Mouse (Mus musculus) kidney, postnatal 0 days (tissue): ENCODE measurements around the gene Trh. TPM values are rescaled to one million over a fixed set of nuclear protein-coding genes. Genes with fewer than 3 reads are reported as not detected.

Source experiments
- ATAC-seq: fragments of 200-750 bp; cut with Nextera tagmentation; replicated peaks from 2 replicates; pipeline ENCODE4 v1.8.0; 2017; ENCODE audit warnings: low read depth, moderate number of reproducible peaks, moderate TSS enrichment, moderate library complexity; ENCODE audit not compliant: low FRiP score
- DNase-seq: peaks from one replicate; pipeline ENCODE4 v3.0.0-alpha.2; 2016; ENCODE audit warnings: low spot score
- H3K27ac ChIP-seq: fragments of 300-500 bp; sonication (generic); 2 replicates; pipeline ENCODE4 v1.5.1; 2014; ENCODE audit warnings: mild to moderate bottlenecking
- H3K27me3 ChIP-seq: fragments of 300-500 bp; sonication (generic); 2 replicates; pipeline ENCODE4 v1.6.1; 2014; ENCODE audit warnings: low read length, mixed read lengths; ENCODE audit not compliant: insufficient read depth
- H3K36me3 ChIP-seq: fragments of 300-500 bp; sonication (generic); 2 replicates; pipeline ENCODE4 v1.6.1; 2014; ENCODE audit warnings: low read length, mixed read lengths; ENCODE audit not compliant: insufficient read depth
- H3K4me1 ChIP-seq: fragments of 300-500 bp; sonication (generic); replicated peaks from 2 replicates; pipeline ENCODE4 v1.6.1; 2014; ENCODE audit warnings: antibody characterized with exemption, low read length, mixed read lengths; ENCODE audit not compliant: insufficient read depth
- H3K4me2 ChIP-seq: fragments of 300-500 bp; sonication (generic); 2 replicates; pipeline ENCODE4 v1.6.1; 2014; ENCODE audit warnings: mild to moderate bottlenecking, low read length, moderate library complexity, mixed read lengths
- H3K4me3 ChIP-seq: fragments of 300-500 bp; sonication (generic); replicated peaks from 2 replicates; pipeline ENCODE4 v1.5.1; 2014; ENCODE audit warnings: low read depth, low read length
- H3K9ac ChIP-seq: fragments of 300-500 bp; sonication (generic); 2 replicates; pipeline ENCODE4 v1.6.1; 2014; ENCODE audit warnings: low read depth, low read length
- H3K9me3 ChIP-seq: fragments of 300-500 bp; sonication (generic); replicated peaks from 2 replicates; pipeline ENCODE4 v1.6.1; 2016; ENCODE audit warnings: low read length, inconsistent platforms, mixed read lengths
- CTCF ChIP-seq: IDR thresholded peaks from 2 replicates; pipeline ENCODE4 v1.5.1; 2016; ENCODE audit warnings: antibody characterized with exemption, low read depth, mild to moderate bottlenecking, moderate library complexity
- WGBS: fragments of 180-500 bp; shearing (Covaris S2); extraction: QIAGEN DNeasy Blood & Tissue Kit; methylation state at CpG from one replicate; pipeline ENCODE4 v1.1.7; 2014; 5-methylcytosine and 5-hydroxymethylcytosine counted together
- polyA plus RNA-seq: library from polyadenylated mRNA; unstranded; fragments of >200 nt; fragmentation: Nextera tagmentation; extraction: Ambion mirVana; gene quantifications from 2 replicates; pipeline ENCODE4 v1.2.1, GENCODE M21; 2015

Gene Trh
- polyA plus RNA-seq, 1 experiment from 2014 or later = 1.2 TPM

DNA sequence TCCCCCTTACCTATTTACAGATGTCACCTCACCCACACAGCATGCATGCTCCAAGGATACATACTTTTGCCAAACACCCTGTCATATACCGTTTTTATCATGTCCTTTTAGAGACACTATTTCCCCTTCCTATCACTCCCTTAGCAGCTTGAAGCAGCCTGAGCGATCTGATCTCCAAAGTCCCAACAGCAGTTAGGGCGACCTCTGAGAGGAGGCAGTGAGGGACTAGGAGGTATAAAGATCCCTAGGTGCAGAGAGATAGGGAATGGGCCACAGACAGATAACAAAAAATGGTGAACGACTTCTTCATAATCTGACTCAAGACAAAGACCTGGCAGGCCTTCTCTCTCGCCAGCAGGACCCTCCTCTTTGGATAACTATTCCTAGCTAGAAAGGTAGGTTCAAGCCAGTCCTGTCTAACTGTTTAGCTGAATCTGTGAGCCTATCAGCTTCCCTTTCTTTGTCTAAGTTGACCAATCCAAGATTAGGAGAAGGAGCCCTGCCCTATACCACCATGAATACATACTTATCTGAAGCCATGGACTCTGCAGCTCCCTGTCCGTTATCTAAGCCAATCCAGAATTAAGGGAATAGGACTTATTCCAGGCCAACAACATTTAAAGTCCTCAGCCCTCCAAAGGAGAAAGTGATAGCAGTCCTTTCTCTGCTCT, 29.3 kb upstream of the Trh start:
- DNase-seq = no peak
- no peak overlapping the region for H3K4me3 ChIP-seq
- no peaks in the 10 kb centered on the region for H3K9me3 ChIP-seq
- WGBS = 76% methylated on average over 6 of the region's 6 CpGs
- H3K27me3 ChIP-seq = no peaks in the 10 kb centered on the region
- no peak for ATAC-seq
- no peaks in the 10 kb centered on the region for H3K4me1 ChIP-seq
- H3K36me3 ChIP-seq = no peaks in the 10 kb centered on the region
- no peak for TF ChIP-seq CTCF
- no peak overlapping the region for H3K9ac ChIP-seq
- H3K27ac ChIP-seq = no peak overlapping the region
- H3K4me2 ChIP-seq = no peak overlapping the region

DNA sequence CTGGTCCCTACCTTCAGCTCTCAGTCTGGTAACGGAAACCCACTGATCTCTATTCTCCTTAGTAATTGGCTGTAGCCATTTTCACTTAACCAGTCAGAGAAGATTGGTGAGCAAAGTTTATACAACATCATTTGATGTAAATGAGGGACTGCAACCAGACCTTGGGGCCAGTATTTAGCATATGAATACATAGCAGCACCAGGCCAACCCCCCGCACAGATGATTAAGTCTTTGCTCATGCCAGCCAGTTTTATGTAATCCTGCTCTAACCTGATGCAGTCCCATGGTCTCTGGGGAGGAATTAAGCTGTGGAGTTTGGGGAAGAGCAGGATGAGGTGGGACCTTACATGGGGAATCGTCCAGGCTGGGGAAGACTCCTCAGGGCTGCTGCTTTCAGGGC, 28.2 kb upstream of the Trh start:
- Histone ChIP-seq H3K36me3 (no peaks in the 10 kb centered on the region), H3K9me3 (no peaks in the 10 kb centered on the region), H3K27me3 (no peaks in the 10 kb centered on the region), H3K4me3 (no peak overlapping the region), H3K9ac (no peak overlapping the region), H3K4me1 (no peaks in the 10 kb centered on the region), H3K4me2 (no peak overlapping the region), H3K27ac (no peak overlapping the region)
- ATAC-seq (no peak), DNase-seq (no peak)
- WGBS = 78% methylated on average over 3 of the region's 3 CpGs
- TF ChIP-seq CTCF = no peak

- Histone ChIP-seq H3K4me2 (no peak overlapping the region), H3K4me1 (no peaks in the 10 kb centered on the region), H3K9me3 (no peaks in the 10 kb centered on the region), H3K27ac (no peak overlapping the region), H3K9ac (no peak overlapping the region), H3K4me3 (no peak overlapping the region), H3K36me3 (no peaks in the 10 kb centered on the region), H3K27me3 (no peaks in the 10 kb centered on the region)
- whole genome bisulfite sequencing = 11% methylated on average over 4 of the region's 4 CpGs
- TF ChIP-seq CTCF = peak; percentile 90
- DNase-seq (peak; percentile 84), ATAC-seq (no peak; the same call in 1 of the 2 replicates)
Observed at GRCm38 (mm10) chr6:92269019-92269418, 24.6 kb upstream of the Trh start.

- H3K27me3 ChIP-seq = no peaks in the 10 kb centered on the region
- ATAC-seq (no peak), DNase-seq (no peak)
- H3K9me3 ChIP-seq = no peaks in the 10 kb centered on the region
- no peak overlapping the region for H3K4me3 ChIP-seq
- H3K9ac ChIP-seq = no peak overlapping the region
- no peaks in the 10 kb centered on the region for H3K4me1 ChIP-seq
- 67% methylated on average over 1 of the region's 1 CpGs for WGBS
- no peaks in the 10 kb centered on the region for H3K36me3 ChIP-seq
- no peak overlapping the region for H3K27ac ChIP-seq
- no peak overlapping the region for H3K4me2 ChIP-seq
- TF ChIP-seq CTCF = no peak
Observed at GRCm38 (mm10) chr6:92268001-92268400, 23.6 kb upstream of the Trh start.

GRCm38 (mm10) chr6:92261162-92261843, 16.9 kb upstream of the Trh start:
- H3K27ac ChIP-seq = no peak overlapping the region; the same call in 1 of the 2 replicates
- H3K4me1 ChIP-seq = no peaks in the 10 kb centered on the region
- H3K9ac ChIP-seq = no peak overlapping the region
- H3K9me3 ChIP-seq = no peaks in the 10 kb centered on the region
- H3K27me3 ChIP-seq = no peaks in the 10 kb centered on the region
- no peaks in the 10 kb centered on the region for H3K36me3 ChIP-seq
- no peak overlapping the region for H3K4me3 ChIP-seq
- DNase-seq (peak; percentile 9), ATAC-seq (0 out of 2 replicates have a peak, but pooled peaks have one; percentile 29)
- no peak for TF ChIP-seq CTCF
- H3K4me2 ChIP-seq = no peak overlapping the region
- WGBS = 35% methylated on average over 4 of the region's 4 CpGs

DNA sequence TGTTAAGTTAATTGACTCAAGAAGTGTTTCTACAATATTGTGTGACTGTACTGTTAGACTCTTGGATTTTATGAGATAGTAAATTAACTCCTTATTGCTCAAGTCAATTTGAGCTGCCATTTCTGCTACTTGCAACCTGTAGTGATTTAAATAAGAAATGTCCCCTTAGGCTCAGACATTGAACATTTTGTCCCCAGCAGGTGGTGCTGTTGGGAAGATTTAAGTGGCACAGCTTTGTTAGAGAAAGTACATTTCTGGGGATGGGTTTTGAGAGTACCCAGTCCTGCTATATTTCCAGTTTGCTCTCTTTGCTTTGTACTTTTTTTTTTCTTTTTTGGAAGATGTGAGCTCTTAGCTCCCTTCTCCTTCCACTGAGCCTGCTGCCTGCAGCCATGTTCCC, 10.9 kb upstream of the Trh start:
- Histone ChIP-seq H3K36me3 (no peaks in the 10 kb centered on the region), H3K9me3 (no peaks in the 10 kb centered on the region), H3K27me3 (no peaks in the 10 kb centered on the region), H3K9ac (no peak overlapping the region), H3K4me2 (no peak overlapping the region), H3K4me1 (no peaks in the 10 kb centered on the region), H3K4me3 (no peak overlapping the region), H3K27ac (no peak overlapping the region)
- DNase-seq (no peak), ATAC-seq (no peak)
- TF ChIP-seq CTCF = 0 out of 2 replicates have a peak, but pooled peaks have one; percentile 7
